Mouse (Mus musculus): Measurements from ENCODE around the gene Slamf6.

The Slamf6 gene

GRCm38 (mm10) chr1:171998820-171999597 is 81.7 kb downstream of the Slamf6 start:
- DNase-seq, result no peak

GRCm38 (mm10) chr1:172000641-172001040 is 83.3 kb downstream of the Slamf6 start:
- peak; percentile 69 for DNase-seq

GRCm38 (mm10) chr1:172001665-172002064 is 84.3 kb downstream of the Slamf6 start:
- DNase-seq, result no peak
